Mouse (Mus musculus) CD4-positive, CD25-positive, alpha-beta regulatory T cell, adult 2 months (primary cell): ENCODE data around the gene AF067061.
"Not testable (repeated sequence)": the region's sequence is repeated elsewhere in the genome, so short reads cannot be mapped to it uniquely, and the experiment has no call there.

Source experiments
- DNase-seq: peaks from one replicate; pipeline ENCODE4 v3.0.0-alpha.2; 2012; ENCODE audit warnings: low read depth, low spot score

Gene AF067061

GRCm38 (mm10) chr13:120262870-120263269, at the start of gene AF067061:
AF067061 (plus strand) TSS chr13:120263114.
- DNase-seq: not testable (repeated sequence)

- DNase-seq: not testable (repeated sequence)
Observed at GRCm38 (mm10) chr13:120215847-120216246, 47.1 kb upstream of the AF067061 start, which contains the start of gene Gm21762. Gm21762 (minus strand) TSS chr13:120215947.

DNA sequence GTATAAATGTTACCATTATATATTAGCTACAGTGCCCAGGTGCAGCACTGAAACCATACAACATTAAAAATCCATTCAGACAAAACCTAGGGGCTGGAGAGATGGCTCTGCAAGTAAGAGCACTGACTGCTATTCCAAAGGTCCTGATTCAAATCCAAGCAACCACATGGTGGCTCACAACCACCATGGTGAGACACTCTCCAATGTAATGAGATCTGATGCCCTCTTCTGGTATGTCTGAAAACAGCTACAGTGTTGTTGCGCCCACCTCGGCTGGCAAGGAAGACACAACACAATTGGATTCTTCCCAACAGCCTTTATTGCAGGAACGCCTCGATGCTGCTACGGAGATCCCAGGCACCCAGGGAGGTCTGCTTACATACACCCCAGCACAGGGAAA, 42.0 kb upstream of the AF067061 start:
- peak; percentile 12 for DNase-seq

DNA sequence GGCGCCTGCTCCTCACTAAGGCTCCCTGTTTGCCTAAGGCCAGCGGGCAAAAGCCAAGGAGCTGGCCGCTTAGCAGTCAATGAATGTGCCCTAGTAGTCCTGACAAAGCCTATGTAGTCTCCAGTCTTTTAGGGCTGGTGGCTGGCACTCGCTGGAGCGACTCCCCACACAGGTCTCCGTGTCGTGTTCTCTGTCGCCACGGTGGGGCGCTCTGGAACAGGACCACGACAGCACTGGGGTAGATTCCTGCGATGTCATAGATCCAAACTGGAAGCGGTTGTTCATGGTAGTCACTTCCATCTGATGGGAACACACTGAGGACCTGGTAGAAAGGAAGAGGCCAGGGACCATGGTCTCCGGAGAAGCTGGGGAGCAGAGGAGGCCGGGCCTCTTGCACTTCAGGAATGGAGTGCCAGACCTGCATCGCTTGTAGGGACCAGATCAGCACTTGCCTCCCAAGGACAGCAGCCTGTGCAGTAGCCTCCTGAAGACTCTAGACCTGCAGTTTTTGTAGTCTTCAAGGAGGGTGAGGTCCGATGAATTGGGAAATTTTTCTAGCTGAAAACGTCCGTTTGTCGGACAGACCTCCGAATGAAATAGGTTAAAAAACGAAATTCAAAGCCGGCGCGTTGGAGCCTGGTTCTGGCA, 39.8 kb upstream of the AF067061 start:
- not testable (repeated sequence) for DNase-seq

DNA sequence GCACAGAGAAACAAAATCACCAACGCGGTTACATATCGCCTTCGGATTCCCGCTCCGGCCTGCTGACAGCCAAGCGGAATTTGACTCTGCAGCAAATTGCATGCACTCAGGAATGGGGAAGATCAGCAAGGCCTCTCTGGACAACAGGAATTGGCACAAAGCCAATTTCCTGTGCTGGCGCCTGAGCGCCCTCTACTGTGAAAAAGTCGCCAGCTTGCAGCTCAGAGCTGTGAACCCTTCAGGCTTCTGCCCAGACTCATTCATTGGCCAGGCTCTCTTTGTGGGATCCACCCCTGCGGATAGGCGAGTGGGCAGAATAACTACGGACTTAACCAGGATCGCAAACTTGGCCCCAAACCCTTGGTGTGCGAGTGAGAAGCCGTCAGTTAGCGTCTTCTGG, 31.1 kb upstream of the AF067061 start:
- DNase-seq: not testable (repeated sequence)

DNA sequence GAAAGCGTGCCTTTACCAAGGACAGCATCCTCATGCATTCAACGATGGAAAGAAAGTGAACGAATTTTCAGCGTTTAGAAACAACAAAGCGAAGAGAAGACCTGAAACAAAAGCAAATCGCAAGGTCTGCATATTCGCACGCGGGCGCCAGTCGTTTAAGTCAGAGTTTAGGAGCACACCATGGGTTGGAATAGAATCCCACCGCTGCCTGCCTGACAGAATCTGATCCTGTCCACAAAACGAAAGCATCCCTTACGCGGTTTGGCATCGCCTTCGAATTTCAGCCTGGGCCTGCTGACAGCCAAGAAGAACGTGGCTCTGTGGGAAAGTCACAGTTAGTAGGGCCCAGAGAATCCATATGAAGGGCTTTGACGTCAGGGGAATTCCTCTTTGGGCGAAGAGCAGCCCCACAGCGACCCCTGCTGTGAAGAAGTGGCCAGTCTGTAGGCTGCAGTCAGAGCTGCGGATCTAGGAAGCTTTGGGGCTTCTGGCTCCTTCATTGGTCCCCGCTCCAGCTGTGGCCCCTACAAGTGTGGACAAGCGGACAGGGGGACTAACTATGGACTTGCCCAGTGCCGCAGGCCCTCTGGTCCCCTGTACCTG, 30.4 kb upstream of the AF067061 start:
- DNase-seq: peak; percentile 38

GRCm38 (mm10) chr13:120238811-120239210, 24.1 kb upstream of the AF067061 start, which contains the start of gene Gm21731:
Gm21731 (plus strand) TSS chr13:120239111.
- DNase-seq: not testable (repeated sequence)

- DNase-seq: not testable (repeated sequence)
Observed at GRCm38 (mm10) chr13:120251208-120251924, 11.5 kb upstream of the AF067061 start.

- peak; percentile 3 for DNase-seq
Observed at GRCm38 (mm10) chr13:120258817-120259658, 3.9 kb upstream of the AF067061 start.

DNA sequence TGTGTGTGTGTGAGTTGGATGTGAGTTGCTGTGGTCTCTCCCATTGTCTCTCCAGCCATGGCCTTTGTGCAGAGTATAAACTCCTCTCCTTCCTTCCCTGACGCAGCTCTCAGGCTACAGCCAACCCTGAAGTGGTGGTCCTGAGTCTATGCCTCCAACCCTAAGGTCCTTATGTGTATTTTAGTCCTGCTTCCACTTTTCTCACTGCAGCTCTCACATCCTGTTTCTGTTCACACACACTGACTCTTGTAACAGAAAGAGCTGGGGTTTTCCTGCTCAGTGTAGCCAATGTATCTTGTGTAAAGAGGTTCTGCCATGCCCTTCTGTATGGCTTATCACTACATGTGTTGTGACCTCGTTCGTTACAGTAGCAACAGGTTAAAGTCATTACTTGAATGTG, 3.2 kb upstream of the AF067061 start:
- peak; percentile 10 for DNase-seq

GRCm38 (mm10) chr13:120277837-120278236, 14.9 kb downstream of the AF067061 start:
- DNase-seq: not testable (repeated sequence)

- no peak for DNase-seq
Observed at GRCm38 (mm10) chr13:120278784-120279183, 15.9 kb downstream of the AF067061 start.

DNA sequence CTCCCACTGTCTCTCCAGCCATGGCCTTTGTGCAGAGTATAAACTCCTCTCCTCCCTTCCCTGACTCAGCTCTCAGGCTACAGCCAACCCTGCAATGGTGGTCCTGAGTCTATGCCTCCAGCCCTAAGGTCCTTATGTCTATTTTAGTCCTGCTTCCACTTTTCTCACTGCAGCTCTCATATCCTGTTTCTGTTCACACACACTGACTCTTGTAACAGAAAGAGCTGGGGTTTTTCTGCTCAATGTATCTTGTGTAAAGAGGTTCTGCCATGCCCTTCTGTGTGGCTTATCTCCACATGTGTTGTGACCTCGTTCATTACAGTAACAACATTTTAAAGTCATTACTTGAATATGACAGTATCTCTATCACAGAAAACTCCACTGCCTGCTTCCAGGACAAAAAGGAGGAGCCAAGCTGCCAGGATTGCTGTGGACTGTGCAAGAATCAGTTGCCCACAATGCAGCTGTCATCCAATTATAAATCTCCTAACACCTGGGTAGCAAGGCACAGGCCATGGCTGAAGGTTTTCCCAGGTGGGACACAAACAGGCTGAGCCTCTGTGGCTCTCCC, 36.5 kb downstream of the AF067061 start:
- peak; percentile 31 for DNase-seq

- DNase-seq: peak; percentile 80
Observed at GRCm38 (mm10) chr13:120299991-120300442, 37.1 kb downstream of the AF067061 start, which contains the start of gene BC147527. BC147527 (plus strand) TSS chr13:120300392.

GRCm38 (mm10) chr13:120300853-120301252, 37.9 kb downstream of the AF067061 start:
- DNase-seq: peak; percentile 9

GRCm38 (mm10) chr13:120310749-120311148, 47.8 kb downstream of the AF067061 start:
- no peak for DNase-seq

- peak; percentile 81 for DNase-seq
Observed at GRCm38 (mm10) chr13:120313584-120313983, 50.7 kb downstream of the AF067061 start.
